Mouse (Mus musculus): ENCODE results near the gene Sertad2.

Sertad2 gene

GRCm38 (mm10) chr11:20541280-20541679, 1.8 kb upstream of the Sertad2 start:
- ChIA-PET CTCF (interaction anchor here in 2 of 4 experiments (0.5 to 1.3 kb wide), 3 partner anchors 14 to 87 kb away, joined by 3 to 6 read pairs (median 4); no protein-coding TSS in a partner anchor), POLR2A (interaction anchor here in 3 of 4 experiments (0.7 to 9.0 kb wide), 32 partner anchors 9 to 729 kb away, joined by 3 to 53 read pairs (median 4); partner anchors contain the start of genes Cep68 (in 1 of the 3), Rab1a (in 1 of the 3) and Slc1a4 (in 1 of the 3))

GRCm38 (mm10) chr11:20541995-20542637, 937 bp upstream of the Sertad2 start:
- ChIA-PET POLR2A (interaction anchor here in 3 of 4 experiments (0.7 to 9.0 kb wide), 39 partner anchors 9 to 730 kb away, joined by 3 to 53 read pairs (median 5); partner anchors contain the start of genes Slc1a4 (in 2 of the 3), Cep68 (in 1 of the 3) and Rab1a (in 1 of the 3)), CTCF (interaction anchor here in 3 of 4 experiments (0.5 to 1.6 kb wide), 4 partner anchors 14 to 89 kb away, joined by 3 to 6 read pairs (median 4); no protein-coding TSS in a partner anchor)

GRCm38 (mm10) chr11:20543453-20544120, 534 bp downstream of the Sertad2 start:
- ChIA-PET CTCF (interaction anchor here in 3 of 4 experiments (0.6 to 1.6 kb wide), 5 partner anchors 12 to 715 kb away, joined by 3 to 10 read pairs (median 4); no protein-coding TSS in a partner anchor), POLR2A (interaction anchor here (0.5 to 9.0 kb wide), 31 partner anchors 9 to 1388 kb away, joined by 3 to 53 read pairs (median 6); partner anchors contain the start of genes Slc1a4 (in 2 of the 4) and Cep68 (in 1 of the 4))

- POLR2A ChIA-PET, result interaction anchor here in 2 of 4 experiments (1.3 to 3.1 kb wide), 5 partner anchors 16 to 87 kb away, joined by 3 to 13 read pairs (median 6); no protein-coding TSS in a partner anchor
- CTCF ChIA-PET, result no interaction called here
These were observed 1.3 kb downstream of the Sertad2 start for GRCm38 (mm10) chr11:20544376-20544775.

- ChIA-PET CTCF (no interaction called here), POLR2A (interaction anchor here in 2 of 4 experiments (1.3 to 3.1 kb wide), 8 partner anchors 11 to 87 kb away, joined by 3 to 13 read pairs (median 6); no protein-coding TSS in a partner anchor)
These were observed 1.9 kb downstream of the Sertad2 start for GRCm38 (mm10) chr11:20544801-20545515.

- POLR2A ChIA-PET, result interaction anchor here in 3 of 4 experiments (0.6 to 2.8 kb wide), 9 partner anchors 10 to 106 kb away, joined by 3 to 15 read pairs (median 5); no protein-coding TSS in a partner anchor
- CTCF ChIA-PET, result no interaction called here
These were observed 6.4 kb downstream of the Sertad2 start for GRCm38 (mm10) chr11:20549481-20549880.

- CTCF ChIA-PET, result no interaction called here
- POLR2A ChIA-PET, result interaction anchor here in 3 of 4 experiments (0.6 to 1.9 kb wide), 6 partner anchors 8 to 83 kb away, joined by 3 to 8 read pairs (median 6); no protein-coding TSS in a partner anchor
These were observed 7.1 kb downstream of the Sertad2 start for GRCm38 (mm10) chr11:20550196-20550595.

- ChIA-PET POLR2A (interaction anchor here in 1 of 4 experiments (0.6 to 2.1 kb wide), 3 partner anchors 9 to 79 kb away, joined by 3 to 9 read pairs (median 8); partner anchors contain the start of gene Sertad2), CTCF (no interaction called here)
These were observed 9.0 kb downstream of the Sertad2 start for GRCm38 (mm10) chr11:20552059-20552458.

- POLR2A ChIA-PET, result interaction anchor here in 3 of 4 experiments (0.6 to 2.1 kb wide), 6 partner anchors 10 to 309 kb away, joined by 3 to 9 read pairs (median 4); partner anchors contain the start of gene Sertad2 (in 2 of the 3)
- CTCF ChIA-PET, result interaction anchor here in 1 of 4 experiments (0.6 kb wide), 1 partner anchor 47 kb away, joined by 3 read pairs; no protein-coding TSS in a partner anchor
These were observed 10.0 kb downstream of the Sertad2 start for GRCm38 (mm10) chr11:20552758-20553673.

GRCm38 (mm10) chr11:20555651-20556050, 12.6 kb downstream of the Sertad2 start:
- CTCF ChIA-PET, result interaction anchor here in 3 of 4 experiments (0.5 to 0.7 kb wide), 5 partner anchors 9 to 101 kb away, joined by 3 to 11 read pairs (median 6); partner anchors contain the start of gene Sertad2 (in 1 of the 3)
- POLR2A ChIA-PET, result interaction anchor here in 2 of 4 experiments (0.7 to 1.9 kb wide), 3 partner anchors 9 to 113 kb away, joined by 3 to 5 read pairs (median 5); no protein-coding TSS in a partner anchor

- POLR2A ChIA-PET, result interaction anchor here in 2 of 4 experiments (0.7 to 1.9 kb wide), 5 partner anchors 9 to 112 kb away, joined by 3 to 5 read pairs (median 3); partner anchors contain the start of gene Sertad2 (in 1 of the 2)
- CTCF ChIA-PET, result interaction anchor here in 2 of 4 experiments (0.5 to 0.7 kb wide), 4 partner anchors 13 to 102 kb away, joined by 3 to 11 read pairs (median 8); partner anchors contain the start of gene Sertad2 (in 1 of the 2)
These were observed 13.3 kb downstream of the Sertad2 start for GRCm38 (mm10) chr11:20556163-20556911.

- ChIA-PET CTCF (no interaction called here), POLR2A (interaction anchor here in 3 of 4 experiments (0.7 to 5.9 kb wide), 15 partner anchors 10 to 363 kb away, joined by 3 to 27 read pairs (median 5); partner anchors contain the start of genes Sertad2 (in 1 of the 3) and Slc1a4 (in 1 of the 3))
These were observed 16.3 kb downstream of the Sertad2 start for GRCm38 (mm10) chr11:20559236-20559950.

GRCm38 (mm10) chr11:20559951-20560642, 17.0 kb downstream of the Sertad2 start:
- ChIA-PET CTCF (interaction anchor here in 1 of 4 experiments (0.5 kb wide), 1 partner anchor 25 kb away, joined by 4 read pairs; no protein-coding TSS in a partner anchor), POLR2A (interaction anchor here in 3 of 4 experiments (0.7 to 5.9 kb wide), 19 partner anchors 11 to 363 kb away, joined by 3 to 27 read pairs (median 6); partner anchors contain the start of genes Sertad2 (in 1 of the 3) and Slc1a4 (in 1 of the 3))

- ChIA-PET POLR2A (interaction anchor here (0.5 to 5.9 kb wide), 22 partner anchors 9 to 285 kb away, joined by 3 to 27 read pairs (median 6); partner anchors contain the start of genes Sertad2 (in 3 of the 4) and Slc1a4 (in 1 of the 4)), CTCF (interaction anchor here in 2 of 4 experiments (0.6 to 0.9 kb wide), 3 partner anchors 98 to 138 kb away, joined by 3 to 7 read pairs (median 3); no protein-coding TSS in a partner anchor)
These were observed 18.4 kb downstream of the Sertad2 start for GRCm38 (mm10) chr11:20561323-20562002.

Measured in embryonic stem cell, embryonic (primary cell).